8 mouse cellular contexts compared by ENCODE assay signal in the genomic region with DNA sequence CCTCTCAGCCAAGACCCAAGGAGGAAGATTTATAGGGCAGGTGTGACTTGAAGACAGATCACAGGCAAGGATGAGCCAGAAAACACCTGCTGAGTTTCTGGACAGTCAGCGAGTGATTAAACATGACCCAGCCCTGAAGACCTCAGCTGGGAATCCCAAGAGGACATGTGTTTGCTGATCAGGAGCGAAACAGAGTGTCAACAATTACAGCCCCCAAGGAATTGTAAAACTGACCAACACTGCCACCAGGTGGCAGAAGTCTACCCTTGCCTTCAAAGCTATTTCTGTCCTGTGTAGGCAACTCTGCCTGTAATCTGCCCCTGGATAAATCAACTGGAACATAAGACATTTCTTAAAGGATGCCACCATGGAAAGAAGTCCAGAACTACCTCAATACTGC. TPM values are rescaled to one million over a fixed set of nuclear protein-coding genes. Genes with fewer than 3 reads are reported as not detected.
DNase-seq lines count a peak whose midpoint lies in the region; ATAC-seq and TF ChIP-seq lines count a peak whose summit lies in the region.

No protein-coding gene starts in this region.

- no peak overlapping the region for H3K27ac ChIP-seq in embryonic facial prominence, embryonic 12.5 days
- H3K27ac ChIP-seq in lung, postnatal 0 days (ENCODE audit: low read length) = no peak overlapping the region

- no peak overlapping the region for H3K4me3 ChIP-seq in E14TG2a.4 (replicated peaks; ENCODE audit: low read length)
- H3K4me3 ChIP-seq in embryonic facial prominence, embryonic 12.5 days = no peak overlapping the region
- no peak overlapping the region for H3K4me3 ChIP-seq in lung, postnatal 0 days (ENCODE audit: low read depth, low read length)

- no peak overlapping the region for H3K9ac ChIP-seq in embryonic facial prominence, embryonic 12.5 days
- H3K9ac ChIP-seq in lung, postnatal 0 days (replicated peaks; ENCODE audit: low read depth) = no peak overlapping the region

- peaks cover 6% of the 10 kb centered on the region for H3K27me3 ChIP-seq in E14TG2a.4 (ENCODE audit: insufficient read depth, low read length)
- H3K27me3 ChIP-seq in embryonic facial prominence, embryonic 12.5 days = no peaks in the 10 kb centered on the region
- H3K27me3 ChIP-seq in lung, postnatal 0 days (replicated peaks; ENCODE audit: insufficient read depth, low read length) = no peaks in the 10 kb centered on the region

- intact Hi-C loops in heart, postnatal 10 days (cut with DNase I) = loop anchor here (1.0 to 5.0 kb wide), 4 partner anchors 66 to 232 kb away; a partner anchor contains a TSS

- peak; percentile 19; the same call in 1 of the 2 replicates for ATAC-seq in embryonic facial prominence, embryonic 12.5 days (ENCODE audit: insufficient number of reproducible peaks, insufficient read depth, low FRiP score, low TSS enrichment)
- ATAC-seq in lung, postnatal 0 days = peak; percentile 72

- H3K4me1 ChIP-seq in E14TG2a.4 (replicated peaks; ENCODE audit: low read depth, low read length) = peaks cover 18% of the 10 kb centered on the region; the same call in 1 of the 2 replicates
- no peaks in the 10 kb centered on the region for H3K4me1 ChIP-seq in embryonic facial prominence, embryonic 12.5 days
- H3K4me1 ChIP-seq in lung, postnatal 0 days (ENCODE audit: insufficient read depth, low read depth, low read length) = no peaks in the 10 kb centered on the region

- DNase-seq in adrenal gland, adult 2 months = peak; percentile 56
- peak; percentile 74 to 83 for DNase-seq in heart, postnatal 10 days
- DNase-seq in kidney, postnatal 36 days = peak; percentile 56 to 80
- peak; percentile 81 for DNase-seq in lung, postnatal 0 days (ENCODE audit: low spot score)
- DNase-seq in retina, embryonic 14.5 days (ENCODE audit: low spot score) = peak; percentile 92
- no peak for DNase-seq in urinary bladder, postnatal 4 days (ENCODE audit: low spot score in 2 of 2)

- TF ChIP-seq CTCF in E14TG2a.4 (conservative IDR thresholded peaks at IDR 0.05; ENCODE audit: low read length) = peak; percentile 73
- peak; percentile 89 for TF ChIP-seq CTCF in lung, postnatal 0 days (IDR thresholded peaks at IDR 0.05)

- no peaks in the 10 kb centered on the region for H3K9me3 ChIP-seq in E14TG2a.4 (ENCODE audit: low read length)
- H3K9me3 ChIP-seq in embryonic facial prominence, embryonic 12.5 days = no peaks in the 10 kb centered on the region
- H3K9me3 ChIP-seq in lung, postnatal 0 days (ENCODE audit: low read length) = no peaks in the 10 kb centered on the region

- no peaks in the 10 kb centered on the region for H3K36me3 ChIP-seq in E14TG2a.4 (ENCODE audit: insufficient read depth, low read length)
- H3K36me3 ChIP-seq in embryonic facial prominence, embryonic 12.5 days = no peaks in the 10 kb centered on the region
- H3K36me3 ChIP-seq in lung, postnatal 0 days (ENCODE audit: insufficient read depth, low read length) = no peaks in the 10 kb centered on the region

- WGBS in embryonic facial prominence, embryonic 12.5 days = 5% methylated on average over 2 of the region's 2 CpGs
- WGBS in lung, postnatal 0 days = 0% methylated on average over 2 of the region's 2 CpGs

- no peak for TF ChIP-seq EP300 in lung, postnatal 0 days (IDR thresholded peaks at IDR 0.05)

- H3K4me2 ChIP-seq in embryonic facial prominence, embryonic 12.5 days (replicated peaks) = no peak overlapping the region
- no peak overlapping the region for H3K4me2 ChIP-seq in lung, postnatal 0 days (replicated peaks; ENCODE audit: low read depth, low read length)

RNA-seq across cellular contexts. Expression of a gene that starts 6.6 kb away (rescaled TPM):
- total RNA-seq in adrenal gland, adult 2 months (2021) = 10 to 100 TPM; 23.5 to 38.3 TPM
- 30.3 and 49.8 TPM in 2 replicates for polyA plus RNA-seq in adrenal gland, adult 2 months (2012; rRNA removed)
- 7.7 and 9.4 TPM in 2 replicates for polyA plus RNA-seq in embryonic facial prominence, embryonic 12.5 days (2016; fragmentation: Nextera tagmentation; extraction: Ambion mirVana)
- 10 to 100 TPM; 66.8 to 68.2 TPM for total RNA-seq in heart, postnatal 10 days (2021)
- 12.9 and 13.4 TPM in 2 replicates for polyA plus RNA-seq in lung, postnatal 0 days (2015; fragmentation: Nextera tagmentation; extraction: Ambion mirVana)

RNA-seq across cellular contexts. Expression of a gene that starts 14.3 kb away (rescaled TPM):
- total RNA-seq in adrenal gland, adult 2 months (2021) = not detected
- not detected in 2 replicates for polyA plus RNA-seq in adrenal gland, adult 2 months (2012; rRNA removed)
- not detected in 2 replicates for polyA plus RNA-seq in embryonic facial prominence, embryonic 12.5 days (2016; fragmentation: Nextera tagmentation; extraction: Ambion mirVana)
- total RNA-seq in heart, postnatal 10 days (2021) = not detected
- not detected in 2 replicates for polyA plus RNA-seq in lung, postnatal 0 days (2015; fragmentation: Nextera tagmentation; extraction: Ambion mirVana)

Comparison
In these comparisons a context has a peak if more than half of its experiments do, and no peak if none do; other contexts are left out.
1. DNase-seq: peak in adrenal gland, adult 2 months (single experiment), heart, postnatal 10 days (2 of 2), kidney, postnatal 36 days (2 of 2), lung, postnatal 0 days (single experiment) and retina, embryonic 14.5 days (single experiment); none in urinary bladder, postnatal 4 days (0 of 2).